Mouse (Mus musculus): Measurements from ENCODE around the gene Ift140. TPM values are rescaled to one million over a fixed set of nuclear protein-coding genes. Genes with fewer than 3 reads are reported as not detected.

The Ift140 gene
- total and polyA plus RNA-seq, 3 experiments, result 3.4 to 9.0 TPM; not detected in 1

GRCm38 (mm10) chr17:25082887-25083286 is 67.0 kb downstream of the Ift140 start (continued):
- TF ChIP-seq RAD21 (IDR thresholded peaks at IDR 0.05; ENCODE audit: low read depth, low read length), result no peak
- no peak for TF ChIP-seq MAFK (IDR thresholded peaks at IDR 0.05; ENCODE audit: borderline replicate concordance, low read depth, low read length)
- no peak for TF ChIP-seq E2F4 (IDR thresholded peaks at IDR 0.05; ENCODE audit: borderline replicate concordance, low read depth, low read length)
- no peak for TF ChIP-seq ZC3H11A (IDR thresholded peaks at IDR 0.05; ENCODE audit: low read depth, low read length)
- no peak for TF ChIP-seq NELFE (IDR thresholded peaks at IDR 0.05; ENCODE audit: low read depth, low read length)

GRCm38 (mm10) chr17:25083444-25083931 is 67.6 kb downstream of the Ift140 start, which contains the start of gene Tmem204:
Gene Tmem204 (minus strand): TSS chr17:25083591.
- H3K4me1 ChIP-seq (ENCODE audit: control insufficient read depth in 1 of 2, insufficient read depth in 2 of 2, low read length in 2 of 2), result no peaks in the 10 kb centered on the region
- no peak within 1 kb of the TSS for H3K27ac ChIP-seq (ENCODE audit: control insufficient read depth, low read depth, low read length)
- H3K9me3 ChIP-seq (replicated peaks; ENCODE audit: insufficient read depth, low read length), result no peaks in the 10 kb centered on the region
- no peaks in the 10 kb centered on the region for H3K79me2 ChIP-seq (ENCODE audit: control insufficient read depth, insufficient read depth, low read length, poor library complexity)
- no peak for TF ChIP-seq TCF12 (IDR thresholded peaks at IDR 0.05; ENCODE audit: low read depth, low read length)
- H3K9ac ChIP-seq (ENCODE audit: control insufficient read depth, low read depth, low read length, poor library complexity, severe bottlenecking), result no peak within 1 kb of the TSS
- DNase-seq (ENCODE audit: low read depth, low spot score), result no peak
- H3K36me3 ChIP-seq (ENCODE audit: control insufficient read depth in 1 of 2, insufficient read depth in 2 of 2, low read length in 2 of 2), result no peaks in the 10 kb centered on the region
- H3K4me3 ChIP-seq (ENCODE audit: control insufficient read depth in 1 of 2, insufficient read depth in 1 of 2, low read depth in 2 of 2, low read length in 2 of 2), result no peak within 1 kb of the TSS
- H3K27me3 ChIP-seq (ENCODE audit: control insufficient read depth in 1 of 2, insufficient read depth in 2 of 2, low read length in 2 of 2), result no peaks in the 10 kb centered on the region

DNA sequence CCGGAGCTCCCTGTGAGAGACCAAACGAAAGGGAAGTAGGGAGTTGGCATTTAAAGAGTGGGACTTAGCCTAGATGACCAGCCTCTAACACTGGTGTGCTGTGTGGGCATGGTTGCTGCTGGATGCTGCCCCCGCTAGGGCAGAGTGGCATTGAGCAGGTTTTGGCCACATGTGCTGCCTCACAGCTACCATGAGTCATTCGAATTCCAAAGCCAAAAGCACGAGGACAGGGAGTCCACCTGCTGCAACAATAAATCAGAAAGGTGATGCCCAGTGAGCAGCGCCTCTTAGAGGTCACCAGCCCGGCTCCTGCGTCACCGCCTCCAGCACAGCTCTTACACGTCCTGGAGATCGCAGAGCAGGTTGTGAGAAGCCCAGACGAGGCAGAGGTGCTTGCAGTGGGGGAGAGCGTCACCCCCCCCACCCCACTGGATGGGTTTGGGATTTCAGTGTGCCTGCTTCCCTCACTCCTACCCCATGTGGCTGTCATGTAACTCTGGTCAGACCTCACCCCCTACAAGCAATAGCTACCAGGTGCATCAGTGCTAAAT is 69.0 kb downstream of the Ift140 start:
- no peaks in the 10 kb centered on the region for H3K79me2 ChIP-seq (ENCODE audit: control insufficient read depth, insufficient read depth, low read length, poor library complexity)
- TF ChIP-seq GATA1 (IDR thresholded peaks at IDR 0.05; ENCODE audit: low read depth, low read length) (no peak), POLR2AphosphoS5 (IDR thresholded peaks at IDR 0.05; ENCODE audit: borderline replicate concordance, low read depth, low read length) (no peak), ELF1 (IDR thresholded peaks at IDR 0.05; ENCODE audit: low read depth, low read length) (no peak), CTCF (IDR thresholded peaks at IDR 0.05 in 2 of 3, conservative IDR thresholded peaks at IDR 0.05 in 1 of 3; ENCODE audit: control insufficient read depth in 1 of 3, insufficient read depth in 1 of 3, low read depth in 2 of 3, low read length in 3 of 3, poor library complexity in 1 of 3, severe bottlenecking in 1 of 3) (no peak), TAL1 (IDR thresholded peaks at IDR 0.05; ENCODE audit: low read length) (no peak), GABPA (IDR thresholded peaks at IDR 0.05; ENCODE audit: low read depth, low read length) (no peak), TCF12 (IDR thresholded peaks at IDR 0.05; ENCODE audit: low read depth, low read length) (no peak), MXI1 (IDR thresholded peaks at IDR 0.05; ENCODE audit: low read depth, low read length) (no peak), JUND (IDR thresholded peaks at IDR 0.05; ENCODE audit: low read depth, low read length) (no peak), ZKSCAN1 (IDR thresholded peaks at IDR 0.05; ENCODE audit: low read depth, low read length) (no peak), HCFC1 (IDR thresholded peaks at IDR 0.05; ENCODE audit: low read depth, low read length) (no peak), ZMIZ1 (IDR thresholded peaks at IDR 0.05; ENCODE audit: low read depth, low read length) (no peak), SMC3 (IDR thresholded peaks at IDR 0.05; ENCODE audit: low read depth, low read length) (no peak), ZNF384 (IDR thresholded peaks at IDR 0.05; ENCODE audit: low read depth, low read length) (no peak), MAX (IDR thresholded peaks at IDR 0.05; ENCODE audit: low read length) (no peak), CHD2 (IDR thresholded peaks at IDR 0.05; ENCODE audit: low read length) (no peak), NELFE (IDR thresholded peaks at IDR 0.05; ENCODE audit: low read depth, low read length) (no peak), MYB (IDR thresholded peaks at IDR 0.05; ENCODE audit: low read depth, low read length) (no peak)
- no peaks in the 10 kb centered on the region for H3K36me3 ChIP-seq (ENCODE audit: control insufficient read depth in 1 of 2, insufficient read depth in 2 of 2, low read length in 2 of 2)
- no peaks in the 10 kb centered on the region for H3K9me3 ChIP-seq (replicated peaks; ENCODE audit: insufficient read depth, low read length)
- no peak for DNase-seq (ENCODE audit: low read depth, low spot score)
- no peak overlapping the region for H3K9ac ChIP-seq (ENCODE audit: control insufficient read depth, low read depth, low read length, poor library complexity, severe bottlenecking)
- no peaks in the 10 kb centered on the region; a peak in 1 of 4 replicates for H3K4me1 ChIP-seq (ENCODE audit: control insufficient read depth in 1 of 2, insufficient read depth in 2 of 2, low read length in 2 of 2)
- H3K27me3 ChIP-seq (ENCODE audit: control insufficient read depth in 1 of 2, insufficient read depth in 2 of 2, low read length in 2 of 2), result no peaks in the 10 kb centered on the region
- H3K4me3 ChIP-seq (ENCODE audit: control insufficient read depth in 1 of 2, insufficient read depth in 1 of 2, low read depth in 2 of 2, low read length in 2 of 2), result no peak overlapping the region
- H3K27ac ChIP-seq (ENCODE audit: control insufficient read depth, low read depth, low read length), result no peak overlapping the region

Measured in MEL (cell line).